Mouse (Mus musculus): ENCODE data around the gene Defb30. TPM values are rescaled to one million over a fixed set of nuclear protein-coding genes. Genes with fewer than 3 reads are reported as not detected.

Gene Defb30
- total RNA-seq, 2 experiments from 2014 or later = not detected

Other genes starting within 250 kb of the Defb30 start
- gene Wdfy2, start 212.3 kb downstream of the Defb30 start, total RNA-seq (2015) = 18.2 and 19.6 TPM in 2 replicates
- 22.1 and 24.2 TPM in 2 replicates for gene Wdfy2, start 212.3 kb downstream of the Defb30 start, total RNA-seq (2017)
- not detected in 2 replicates for gene Defb48, start 65.5 kb downstream of the Defb30 start, total RNA-seq (2015)
- not detected in 2 replicates for gene Defb48, start 65.5 kb downstream of the Defb30 start, total RNA-seq (2017)
- gene Defb47, start 51.9 kb downstream of the Defb30 start, total RNA-seq (2015) = not detected in 2 replicates
- gene Defb47, start 51.9 kb downstream of the Defb30 start, total RNA-seq (2017) = not detected in 2 replicates
- gene Defb43, start 38.2 kb downstream of the Defb30 start, total RNA-seq (2015) = not detected in 2 replicates
- gene Defb43, start 38.2 kb downstream of the Defb30 start, total RNA-seq (2017) = not detected in 2 replicates
- not detected in 2 replicates for gene Defb42, start 3.0 kb downstream of the Defb30 start, total RNA-seq (2015)
- gene Defb42, start 3.0 kb downstream of the Defb30 start, total RNA-seq (2017) = not detected in 2 replicates